Mouse (Mus musculus) G1E (cell line): ENCODE data around the gene Abr. TPM values are rescaled to one million over a fixed set of nuclear protein-coding genes. Genes with fewer than 3 reads are reported as not detected.

Experiments used
- ATAC-seq: 2 replicates; pipeline ENCODE4 v1.8.0; 2016; ENCODE audit warnings: mild to moderate bottlenecking; ENCODE audit not compliant: insufficient number of reproducible peaks, poor library complexity, low FRiP score, severe bottlenecking; ENCODE audit errors: extremely low read depth
- DNase-seq: peaks from one replicate; pipeline ENCODE4 v3.0.0; 2012; ENCODE audit warnings: low spot score
- H3K27me3 ChIP-seq: 2 replicates; pipeline ENCODE4 v1.6.1; 2012; ENCODE audit warnings: mild to moderate bottlenecking, low read length, inconsistent platforms; ENCODE audit not compliant: insufficient read depth
- H3K36me3 ChIP-seq: replicated peaks from 2 replicates; pipeline ENCODE3; 2012; ENCODE audit warnings: mild to moderate bottlenecking, inconsistent platforms
- H3K4me1 ChIP-seq: 2 replicates; pipeline ENCODE4 v1.6.1; 2012; ENCODE audit warnings: low read depth, low read length, inconsistent platforms, mixed read lengths; ENCODE audit not compliant: insufficient read depth
- H3K4me3 ChIP-seq: 2 replicates; pipeline ENCODE4 v1.5.1; 2012; ENCODE audit warnings: low read depth, mild to moderate bottlenecking, inconsistent platforms, low read length, moderate library complexity, mixed read lengths
- H3K9me3 ChIP-seq: replicated peaks from 2 replicates; pipeline ENCODE4 v1.6.1; 2012; ENCODE audit warnings: inconsistent platforms
- CTCF ChIP-seq: IDR thresholded peaks from 2 replicates; pipeline ENCODE4 v1.5.1; 2012; ENCODE audit warnings: low read depth, low read length, inconsistent platforms, mixed read lengths
- GATA1 ChIP-seq: IDR thresholded peaks from 2 replicates; pipeline ENCODE4 v1.6.1; 2012; ENCODE audit warnings: borderline replicate concordance, low read length, inconsistent platforms, mixed read lengths
- GATA2 ChIP-seq: IDR thresholded peaks from 2 replicates; pipeline ENCODE4 v1.6.1; 2012; ENCODE audit warnings: low read depth, low read length, inconsistent platforms, borderline replicate concordance
- POLR2AphosphoS5 ChIP-seq: IDR thresholded peaks from 2 replicates; pipeline ENCODE4 v1.6.1; 2012; ENCODE audit warnings: low read depth, low read length, inconsistent platforms; ENCODE audit not compliant: insufficient replicate concordance
- TAL1 ChIP-seq: conservative IDR thresholded peaks from 2 replicates; pipeline ENCODE4 v1.6.1; 2012; ENCODE audit warnings: low read depth, low read length, inconsistent platforms, mixed read lengths
- polyA plus RNA-seq: library from polyadenylated mRNA; stranded (reverse); fragments of >175 nt; gene quantifications from 2 replicates; pipeline ENCODE4 v1.2.3, GENCODE M21; 2012
- total RNA-seq, 2 experiments: library from RNA; stranded (forward) in 1 of 2; stranded (reverse) in 1 of 2; fragments of 200-1000 nt in 1 of 2; fragments of >200 nt in 1 of 2; fragmentation: Nextera tagmentation in 1 of 2; gene quantifications; 2 replicates each; pipeline ENCODE4 v1.2.3; 2014 to 2017

The Abr gene
- total and polyA plus RNA-seq, 3 experiments, result 0.82 TPM; not detected in 2

DNA sequence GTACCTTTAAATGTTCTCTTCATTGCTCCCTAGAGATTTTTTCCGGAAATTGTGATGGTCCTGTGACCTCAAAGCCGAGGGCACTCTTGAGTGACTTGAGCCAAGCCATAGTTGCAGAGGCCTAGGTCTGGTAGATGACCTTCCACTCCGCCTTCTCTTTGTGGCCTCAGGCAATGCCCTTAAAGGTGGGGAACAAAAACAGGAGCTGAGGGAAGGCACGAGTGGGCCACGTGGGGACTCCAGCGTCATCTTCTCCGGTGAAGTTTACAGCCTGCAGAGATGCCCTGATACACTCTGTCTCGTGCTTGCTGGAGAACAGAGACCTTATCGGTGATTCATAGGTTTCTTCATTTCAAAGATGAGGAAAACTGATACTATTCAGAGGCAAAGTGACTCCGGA, 2.0 kb upstream of the Abr start:
- Histone ChIP-seq H3K4me1 (no peaks in the 10 kb centered on the region; the same call in 1 of the 2 replicates), H3K36me3 (no peaks in the 10 kb centered on the region), H3K4me3 (no peak overlapping the region), H3K9me3 (no peaks in the 10 kb centered on the region; the same call in 1 of the 2 replicates), H3K27me3 (peaks cover 22% of the 10 kb centered on the region; the same call in 1 of the 2 replicates)
- DNase-seq, result no peak
- TF ChIP-seq CTCF, result no peak
- TF ChIP-seq GATA1, result no peak
- no peak for TF ChIP-seq TAL1
- TF ChIP-seq GATA2, result no peak
- TF ChIP-seq POLR2AphosphoS5, result no peak
- no peak for ATAC-seq

DNA sequence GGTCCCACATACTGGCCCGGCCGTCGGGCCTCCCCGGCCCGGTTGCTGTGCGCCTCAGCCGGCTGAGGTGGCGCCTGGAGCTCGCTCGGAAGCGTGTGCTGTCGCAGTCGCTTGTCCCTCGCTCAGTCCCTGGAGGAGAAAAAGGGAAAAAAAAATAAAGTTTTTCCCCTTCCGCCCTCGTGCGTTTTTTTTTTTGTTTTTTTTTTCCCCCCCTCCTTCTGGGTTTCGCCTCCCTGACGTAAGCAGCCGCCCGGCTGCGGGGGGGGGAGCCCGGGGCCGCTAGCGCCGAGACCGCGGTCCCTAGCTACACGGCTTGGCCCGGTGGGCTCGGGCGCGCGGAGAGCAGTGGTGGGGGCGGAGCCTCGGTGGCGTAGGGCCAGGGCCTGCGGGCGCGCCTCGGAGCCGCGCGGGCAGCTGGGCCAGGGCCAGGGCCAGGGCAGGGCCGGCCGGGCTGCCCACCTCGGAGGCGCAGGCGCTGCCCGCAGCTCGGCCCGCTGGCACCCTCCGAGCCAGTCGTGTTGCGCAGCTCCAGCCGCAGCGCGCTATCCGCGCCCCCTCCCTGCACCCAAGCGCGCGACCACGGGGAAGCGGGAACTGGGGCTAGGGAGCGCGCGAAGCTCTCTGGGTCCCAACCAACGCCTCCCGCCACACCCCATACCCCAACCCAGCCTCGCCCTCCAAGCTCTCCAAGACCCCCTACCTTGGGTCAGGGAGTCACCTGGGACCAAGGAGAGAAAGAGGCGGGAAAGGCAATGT, 1.3 kb upstream of the Abr start:
- Histone ChIP-seq H3K27me3 (peaks cover 19% of the 10 kb centered on the region; the same call in 1 of the 2 replicates), H3K4me3 (no peak overlapping the region), H3K4me1 (no peaks in the 10 kb centered on the region; the same call in 1 of the 2 replicates), H3K9me3 (no peaks in the 10 kb centered on the region; the same call in 1 of the 2 replicates), H3K36me3 (no peaks in the 10 kb centered on the region)
- TF ChIP-seq TAL1, result no peak
- no peak for TF ChIP-seq CTCF
- no peak for TF ChIP-seq POLR2AphosphoS5
- no peak for TF ChIP-seq GATA1
- no peak for TF ChIP-seq GATA2
- no peak for ATAC-seq
- no peak for DNase-seq

DNA sequence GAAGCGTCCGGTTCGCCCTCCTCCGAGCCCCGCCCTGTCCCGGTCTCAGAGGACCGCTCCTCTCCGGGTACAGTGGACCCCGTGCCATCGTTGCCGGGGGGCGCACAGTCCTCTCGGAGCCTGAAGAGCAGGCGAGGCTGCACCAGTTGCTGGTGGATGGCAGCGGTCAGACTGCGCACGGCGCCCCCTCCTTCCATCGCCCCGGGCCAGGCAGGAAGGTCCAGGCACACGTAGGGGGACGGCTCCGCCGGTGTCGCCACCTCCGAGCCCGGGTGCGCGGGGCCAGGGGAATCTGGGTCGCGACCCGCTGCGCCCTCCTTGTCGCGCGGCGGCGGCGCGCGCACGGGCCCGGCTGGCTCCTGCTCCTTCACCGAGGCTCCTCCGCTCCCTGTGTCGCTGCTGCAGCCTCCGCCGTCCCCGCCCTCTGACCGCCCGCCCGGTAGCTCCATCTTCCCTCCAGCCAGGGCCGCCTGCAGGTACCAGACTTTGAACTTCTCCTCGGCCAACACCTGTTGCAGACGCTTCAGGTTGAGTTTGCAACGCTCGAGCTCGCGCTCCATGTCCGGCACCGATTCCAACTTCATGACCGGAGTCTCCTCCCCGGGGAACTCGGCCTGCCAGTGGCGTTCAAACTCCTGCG, 572 bp upstream of the Abr start:
- TF ChIP-seq POLR2AphosphoS5 (no peak), CTCF (no peak), GATA1 (no peak), GATA2 (no peak), TAL1 (no peak)
- no peak for DNase-seq
- no peaks in the 10 kb centered on the region; the same call in 1 of the 2 replicates for H3K4me1 ChIP-seq
- H3K27me3 ChIP-seq, result peaks cover 19% of the 10 kb centered on the region; the same call in 1 of the 2 replicates
- H3K4me3 ChIP-seq, result no peak overlapping the region
- no peak for ATAC-seq
- no peaks in the 10 kb centered on the region; the same call in 1 of the 2 replicates for H3K9me3 ChIP-seq
- H3K36me3 ChIP-seq, result no peaks in the 10 kb centered on the region

DNA sequence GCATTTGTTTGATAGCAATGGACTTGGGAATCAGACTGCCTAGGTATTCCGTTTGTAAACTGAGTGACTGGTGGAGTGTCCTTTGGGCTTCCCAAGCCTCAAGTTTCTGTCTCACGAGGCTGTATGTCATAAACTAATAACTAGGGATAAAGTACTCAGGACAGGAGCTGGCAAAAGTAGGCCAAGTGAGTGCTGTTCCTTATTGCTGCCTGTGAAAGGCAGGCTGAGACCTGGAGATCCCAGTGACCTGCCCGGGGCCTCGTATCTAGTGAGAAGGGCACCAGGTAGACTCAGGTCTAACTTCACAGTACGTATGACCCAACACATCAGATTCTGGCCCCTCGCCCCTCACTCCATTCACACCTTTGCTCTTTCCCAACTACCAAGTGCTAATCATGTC, 4.0 kb downstream of the Abr start:
- Histone ChIP-seq H3K4me3 (no peak overlapping the region), H3K4me1 (no peaks in the 10 kb centered on the region; the same call in 1 of the 2 replicates), H3K36me3 (no peaks in the 10 kb centered on the region), H3K9me3 (no peaks in the 10 kb centered on the region; the same call in 1 of the 2 replicates), H3K27me3 (peaks cover 15% of the 10 kb centered on the region; the same call in 1 of the 2 replicates)
- DNase-seq (no peak), ATAC-seq (no peak)
- TF ChIP-seq POLR2AphosphoS5 (no peak), GATA1 (no peak), CTCF (no peak), GATA2 (no peak), TAL1 (no peak)

DNA sequence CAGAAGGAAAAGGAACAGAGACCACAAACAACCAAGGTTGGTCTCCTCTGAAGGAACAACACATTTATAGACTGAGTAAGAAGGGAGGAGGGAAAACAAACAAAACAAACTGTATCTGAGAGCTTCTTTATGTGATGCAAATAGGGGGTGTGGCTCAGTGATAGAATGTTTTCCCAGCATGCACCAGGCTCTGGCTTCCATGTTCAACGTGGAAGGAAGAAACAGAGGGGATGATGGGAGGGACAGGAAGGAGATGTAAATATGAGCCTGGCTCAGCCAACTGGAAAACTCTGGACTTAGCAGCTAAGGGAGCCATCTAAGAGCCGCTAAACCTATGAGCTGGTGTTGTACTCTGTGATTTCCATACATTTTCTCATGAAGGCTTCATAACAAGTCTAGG, 7.9 kb downstream of the Abr start:
- Histone ChIP-seq H3K4me3 (no peak overlapping the region), H3K27me3 (peaks cover 6% of the 10 kb centered on the region; the same call in 1 of the 2 replicates), H3K9me3 (no peaks in the 10 kb centered on the region), H3K36me3 (no peaks in the 10 kb centered on the region), H3K4me1 (no peaks in the 10 kb centered on the region)
- TF ChIP-seq TAL1 (no peak), POLR2AphosphoS5 (no peak), CTCF (no peak), GATA2 (no peak), GATA1 (no peak)
- ATAC-seq (no peak), DNase-seq (no peak)

DNA sequence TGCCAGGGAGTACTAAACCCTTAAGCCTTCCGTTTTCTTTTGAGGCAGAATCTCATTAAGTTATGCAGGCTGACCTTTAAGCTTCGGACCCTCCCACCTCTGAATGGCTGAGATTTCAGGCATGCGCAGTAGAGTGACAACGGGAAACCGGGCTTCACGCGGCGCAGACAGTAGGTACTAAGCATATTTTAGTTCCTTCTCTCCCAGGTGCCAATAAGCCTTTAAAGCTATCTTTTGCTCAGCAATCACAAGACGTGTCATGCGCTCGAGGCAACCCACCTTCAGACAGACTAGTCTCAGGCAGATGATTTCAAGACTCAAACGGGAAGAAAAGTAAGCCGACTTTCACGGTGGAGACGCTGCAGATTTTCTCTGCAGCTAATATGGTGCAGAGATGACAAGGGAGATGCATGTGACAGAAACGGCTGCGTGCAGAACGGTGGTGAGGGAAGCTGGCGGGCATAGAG, 9.4 kb downstream of the Abr start:
- no peak for DNase-seq
- Histone ChIP-seq H3K4me1 (no peaks in the 10 kb centered on the region), H3K36me3 (no peaks in the 10 kb centered on the region), H3K27me3 (peaks cover 10% of the 10 kb centered on the region; the same call in 1 of the 2 replicates), H3K9me3 (no peaks in the 10 kb centered on the region), H3K4me3 (no peak overlapping the region)
- TF ChIP-seq CTCF, result no peak
- no peak for TF ChIP-seq GATA2
- no peak for TF ChIP-seq GATA1
- no peak for TF ChIP-seq POLR2AphosphoS5
- no peak for TF ChIP-seq TAL1
- no peak for ATAC-seq
